Mouse (Mus musculus): ENCODE data around the gene Tnnt2.
A peak's percentile ranks its signal among the peaks of the same experiment; 100 is the strongest.

Gene Tnnt2

GRCm38 (mm10) chr1:135817595-135817994, 18.6 kb upstream of the Tnnt2 start:
- no peak for DNase-seq (ENCODE audit: inconsistent age in 2 of 2, low spot score in 1 of 2)

GRCm38 (mm10) chr1:135818481-135819086, 17.6 kb upstream of the Tnnt2 start, which contains the start of gene Lad1:
Gene Lad1 (plus strand): TSS chr1:135818598.
- DNase-seq (ENCODE audit: inconsistent age in 2 of 2, low spot score in 1 of 2), result peak; percentile 12 to 47

- no peak for DNase-seq (ENCODE audit: inconsistent age in 2 of 2, low spot score in 1 of 2)
Measured at GRCm38 (mm10) chr1:135820071-135820470, 16.1 kb upstream of the Tnnt2 start.

GRCm38 (mm10) chr1:135820736-135821364, 15.3 kb upstream of the Tnnt2 start:
- peak; percentile 27 to 67 for DNase-seq (ENCODE audit: inconsistent age in 2 of 2, low spot score in 1 of 2)

- no peak for DNase-seq (ENCODE audit: inconsistent age in 2 of 2, low spot score in 1 of 2)
Measured at GRCm38 (mm10) chr1:135821780-135822179, 14.4 kb upstream of the Tnnt2 start.

GRCm38 (mm10) chr1:135828918-135829317, 7.2 kb upstream of the Tnnt2 start:
- peak in 1 of 2 experiments; percentile 76 for DNase-seq (ENCODE audit: inconsistent age in 2 of 2, low spot score in 1 of 2)

GRCm38 (mm10) chr1:135834206-135834859, 1.8 kb upstream of the Tnnt2 start:
- DNase-seq (ENCODE audit: inconsistent age in 2 of 2, low spot score in 1 of 2), result no peak

- DNase-seq (ENCODE audit: inconsistent age in 2 of 2, low spot score in 1 of 2), result no peak
Measured at GRCm38 (mm10) chr1:135834983-135835382, 1.2 kb upstream of the Tnnt2 start.

GRCm38 (mm10) chr1:135838626-135839025, 2.5 kb downstream of the Tnnt2 start:
- no peak for DNase-seq (ENCODE audit: inconsistent age in 2 of 2, low spot score in 1 of 2)

- DNase-seq (ENCODE audit: inconsistent age in 2 of 2, low spot score in 1 of 2), result no peak
Measured at GRCm38 (mm10) chr1:135839065-135839464, 2.9 kb downstream of the Tnnt2 start.

- DNase-seq (ENCODE audit: inconsistent age in 2 of 2, low spot score in 1 of 2), result no peak
Measured at GRCm38 (mm10) chr1:135840675-135841395, 4.7 kb downstream of the Tnnt2 start.

- DNase-seq (ENCODE audit: inconsistent age in 2 of 2, low spot score in 1 of 2), result no peak
Measured at GRCm38 (mm10) chr1:135843519-135844262, 7.5 kb downstream of the Tnnt2 start.

- DNase-seq (ENCODE audit: inconsistent age in 2 of 2, low spot score in 1 of 2), result peak in 1 of 2 experiments; percentile 47
Measured at GRCm38 (mm10) chr1:135844481-135844880, 8.3 kb downstream of the Tnnt2 start.

GRCm38 (mm10) chr1:135846632-135847031, 10.5 kb downstream of the Tnnt2 start:
- no peak for DNase-seq (ENCODE audit: inconsistent age in 2 of 2, low spot score in 1 of 2)

- peak; percentile 30 to 78 for DNase-seq (ENCODE audit: inconsistent age in 2 of 2, low spot score in 1 of 2)
Measured at GRCm38 (mm10) chr1:135847139-135847562, 11.0 kb downstream of the Tnnt2 start.

- DNase-seq (ENCODE audit: inconsistent age in 2 of 2, low spot score in 1 of 2), result no peak
Measured at GRCm38 (mm10) chr1:135847611-135848351, 11.6 kb downstream of the Tnnt2 start.

- DNase-seq (ENCODE audit: inconsistent age in 2 of 2, low spot score in 1 of 2), result peak; percentile 25 to 73
Measured at GRCm38 (mm10) chr1:135850722-135851512, 14.8 kb downstream of the Tnnt2 start.

GRCm38 (mm10) chr1:135852044-135852756, 16.0 kb downstream of the Tnnt2 start:
- no peak for DNase-seq (ENCODE audit: inconsistent age in 2 of 2, low spot score in 1 of 2)

GRCm38 (mm10) chr1:135853200-135853599, 17.0 kb downstream of the Tnnt2 start:
- no peak for DNase-seq (ENCODE audit: inconsistent age in 2 of 2, low spot score in 1 of 2)

Data from adrenal gland, adult (tissue).